Mouse (Mus musculus) heart, postnatal 10 days (tissue): ENCODE results near the gene 1700018B08Rik. TPM values are rescaled to one million over a fixed set of nuclear protein-coding genes. Genes with fewer than 3 reads are reported as not detected.

Experiments used
- DNase-seq, 2 experiments: peaks; one replicate each; pipeline ENCODE4 v3.0.0; 2021
- intact Hi-C: fragments of 180-260 bp; cut with DNase I; formaldehyde crosslinking; loops from one replicate; pipeline ENCODE4 v1.15.1; 2025
- total RNA-seq, 2 experiments: library from RNA; stranded (reverse); gene quantifications; 2 replicates each; pipeline ENCODE4 v1.2.3; 2021

The 1700018B08Rik gene
- total RNA-seq, 2 experiments from 2014 or later = not detected

- no peak for DNase-seq
- intact Hi-C loops = no loop called here
Measured at GRCm38 (mm10) chr8:121526811-121527550, 17.1 kb downstream of the 1700018B08Rik start.

- intact Hi-C loops = no loop called here
Measured at GRCm38 (mm10) chr8:121525111-121525818, 18.9 kb downstream of the 1700018B08Rik start.

GRCm38 (mm10) chr8:121513429-121513828, 30.7 kb downstream of the 1700018B08Rik start:
- peak; percentile 85 to 93 for DNase-seq
- intact Hi-C loops = loop anchor here (1.0 to 10.0 kb wide), 5 partner anchors 81 to 699 kb away; no protein-coding TSS in a partner anchor

More at GRCm38 (mm10) chr8:121525111-121525818, 18.9 kb downstream of the 1700018B08Rik start:
- no peak for DNase-seq

GRCm38 (mm10) chr8:121511751-121512150, 32.4 kb downstream of the 1700018B08Rik start:
- intact Hi-C loops = loop anchor here (5.0 to 10.0 kb wide), 3 partner anchors 79 to 697 kb away; no protein-coding TSS in a partner anchor
- DNase-seq = no peak

- no peak for DNase-seq
- intact Hi-C loops = no loop called here
Measured at GRCm38 (mm10) chr8:121497621-121498020, 46.5 kb downstream of the 1700018B08Rik start.

- no peak for DNase-seq
- intact Hi-C loops = no loop called here
Measured at GRCm38 (mm10) chr8:121491633-121492032, 52.5 kb downstream of the 1700018B08Rik start.

GRCm38 (mm10) chr8:121484072-121484782, 59.9 kb downstream of the 1700018B08Rik start:
- intact Hi-C loops = no loop called here
- DNase-seq = no peak

Other genes with a start within 250 kb of the 1700018B08Rik start
- gene Fbxo31, start 34.5 kb upstream of the 1700018B08Rik start, total RNA-seq = 10 to 100 TPM; 30.2 to 51.0 TPM
- gene Map1lc3b, start 46.0 kb upstream of the 1700018B08Rik start, total RNA-seq = 100 to 1,000 TPM; 181 to 187 TPM
- 10 to 100 TPM; 40.5 to 43.3 TPM for gene Zcchc14, start 108.6 kb upstream of the 1700018B08Rik start, total RNA-seq
- gene Jph3, start 185.3 kb upstream of the 1700018B08Rik start, total RNA-seq = not detected